Mouse (Mus musculus) cortical plate, adult 2 months (tissue): Measurements from ENCODE around the gene Kcnk6.

ENCODE experiments used
- CTCF ChIP-seq: fragments of 200-500 bp; IDR thresholded peaks from 2 replicates; pipeline ENCODE4 v1.5.1; 2011; ENCODE audit warnings: mild to moderate bottlenecking, control low read depth, low read length; ENCODE audit not compliant: insufficient read depth; ENCODE audit errors: extremely low read depth
- POLR2A ChIP-seq: fragments of 200-500 bp; IDR thresholded peaks from 2 replicates; pipeline ENCODE4 v1.6.1; 2011; ENCODE audit warnings: mild to moderate bottlenecking, low read length, control low read depth; ENCODE audit not compliant: insufficient read depth; ENCODE audit errors: extremely low read depth

- TF ChIP-seq POLR2A, result no peak
- no peak for TF ChIP-seq CTCF
Observed at GRCm38 (mm10) chr7:29212199-29212765, 20.0 kb downstream of the Kcnk6 start.
